Mouse (Mus musculus) frontal cortex, adult (tissue): ENCODE measurements around the gene Ccdc85c.

Experiments
- ATAC-seq: cut with Nextera tagmentation; 2 replicates; pipeline ENCODE4 v1.9.2; 2017; ENCODE audit warnings: mild to moderate bottlenecking, moderate library complexity, mixed read lengths; ENCODE audit not compliant: low TSS enrichment

Gene Ccdc85c

GRCm38 (mm10) chr12:108268970-108269369, 6.3 kb downstream of the Ccdc85c start:
- no peak for ATAC-seq

DNA sequence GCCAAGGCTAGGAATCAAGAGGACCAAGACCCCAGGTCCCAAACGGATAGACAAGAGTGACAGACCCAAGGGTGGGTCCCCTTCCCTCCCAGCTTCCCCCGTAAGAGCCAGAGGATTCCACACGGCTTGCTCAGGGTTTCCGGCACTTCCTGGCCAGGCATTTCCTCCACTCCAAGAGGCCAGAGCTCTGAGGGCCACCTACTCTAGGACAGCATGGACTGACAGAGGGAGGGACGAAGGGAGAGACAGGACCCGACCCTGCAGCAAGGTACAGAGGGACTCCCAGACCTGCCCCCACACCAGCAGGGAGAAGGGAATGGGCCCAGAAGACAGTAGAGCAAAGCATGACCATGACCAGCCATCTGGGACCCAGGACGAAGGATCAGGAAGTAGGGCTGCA, 7.6 kb downstream of the Ccdc85c start:
- no peak for ATAC-seq

GRCm38 (mm10) chr12:108265831-108266619, 9.2 kb downstream of the Ccdc85c start:
- ATAC-seq, result peak; percentile 60

DNA sequence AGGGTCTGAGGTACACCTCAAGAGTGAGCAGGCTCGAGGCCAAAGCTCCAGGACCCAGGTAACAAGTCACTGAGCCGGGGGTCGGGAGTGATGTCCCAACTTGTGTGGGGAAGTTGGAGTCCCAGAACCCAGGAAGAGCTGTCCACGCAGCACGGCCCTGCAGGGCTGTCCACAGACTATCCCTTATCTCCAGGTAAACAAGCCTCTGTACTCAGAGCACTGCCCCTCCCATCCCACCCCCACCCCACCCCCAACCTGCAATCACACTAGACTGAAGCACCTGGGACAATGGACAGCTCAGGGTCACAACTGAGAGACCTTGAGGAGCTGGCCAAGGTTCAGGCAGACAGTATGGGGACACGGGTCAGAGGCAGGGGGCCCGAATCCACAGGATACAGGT, 10.3 kb downstream of the Ccdc85c start:
- ATAC-seq, result no peak

- ATAC-seq, result no peak
These were observed 14.3 kb downstream of the Ccdc85c start for GRCm38 (mm10) chr12:108260950-108261349.

GRCm38 (mm10) chr12:108259322-108260049, 15.7 kb downstream of the Ccdc85c start:
- no peak for ATAC-seq

DNA sequence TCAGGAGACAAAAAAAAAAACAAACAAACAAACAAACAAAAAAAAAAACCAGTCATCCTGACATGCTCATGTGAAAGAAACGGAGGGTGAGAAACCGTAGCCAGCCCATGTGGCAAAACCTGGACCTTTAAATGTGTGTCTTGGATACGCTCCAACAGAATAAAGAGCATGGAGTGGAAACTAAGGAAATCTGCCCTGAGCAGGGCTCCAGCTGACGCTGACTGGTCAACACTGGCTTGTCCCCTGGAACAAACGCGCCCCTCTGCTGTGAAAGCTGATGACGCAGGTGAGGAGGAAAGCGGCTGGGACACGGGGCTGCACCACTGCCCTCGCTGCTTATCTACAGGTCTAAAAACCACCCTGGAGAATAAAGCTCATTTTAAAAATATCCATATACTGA, 18.5 kb downstream of the Ccdc85c start:
- no peak for ATAC-seq

DNA sequence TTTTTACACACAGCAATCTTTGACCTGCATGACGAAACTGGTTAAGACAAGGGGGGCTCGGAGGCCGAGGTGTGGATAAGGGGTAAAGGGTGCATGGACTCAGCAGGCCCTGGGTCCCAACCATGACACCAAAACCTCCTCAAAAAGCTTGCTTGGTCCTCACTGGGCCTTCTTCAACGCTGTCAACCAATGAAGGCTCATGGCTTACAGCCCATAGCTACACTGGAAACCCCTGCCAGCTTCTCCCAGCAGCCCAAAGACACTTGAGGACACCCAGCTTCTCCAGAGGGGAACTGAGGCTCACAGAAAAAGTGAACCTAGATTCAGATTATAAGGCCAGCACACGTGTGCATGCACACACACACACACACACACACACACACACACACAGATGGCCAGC, 19.3 kb downstream of the Ccdc85c start:
- ATAC-seq, result no peak

- peak; percentile 13; the same call in 1 of the 2 replicates for ATAC-seq
These were observed 19.7 kb downstream of the Ccdc85c start for GRCm38 (mm10) chr12:108255511-108255919.

DNA sequence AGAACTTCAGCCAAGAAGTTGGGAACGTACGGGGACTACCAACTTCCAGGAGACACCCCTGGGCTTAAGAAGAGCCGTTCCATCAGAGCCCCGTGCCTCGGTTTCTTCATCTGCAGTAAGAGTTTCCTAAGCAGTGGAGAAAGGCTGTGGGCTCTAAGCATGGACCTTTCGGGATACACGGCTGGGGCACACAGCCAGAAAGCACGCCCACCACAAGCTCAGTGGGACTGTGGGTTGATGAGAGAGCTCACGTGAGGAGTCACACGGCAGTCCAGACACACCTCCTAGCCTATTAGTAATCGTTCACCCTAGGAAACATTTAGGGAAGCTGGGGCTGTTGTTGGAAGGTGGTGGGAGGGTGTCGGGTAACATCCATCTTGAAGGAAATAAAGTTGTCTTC, 22.2 kb downstream of the Ccdc85c start:
- ATAC-seq, result 0 out of 2 replicates have a peak, but pooled peaks have one; percentile 25

- no peak for ATAC-seq
These were observed 23.2 kb downstream of the Ccdc85c start for GRCm38 (mm10) chr12:108251825-108252542.

- no peak for ATAC-seq
These were observed 24.0 kb downstream of the Ccdc85c start for GRCm38 (mm10) chr12:108251034-108251792.

GRCm38 (mm10) chr12:108249522-108249921, 25.7 kb downstream of the Ccdc85c start:
- ATAC-seq, result no peak

- no peak for ATAC-seq
These were observed 26.2 kb downstream of the Ccdc85c start for GRCm38 (mm10) chr12:108249019-108249418.

- no peak for ATAC-seq
These were observed 28.3 kb downstream of the Ccdc85c start for GRCm38 (mm10) chr12:108246759-108247500.

DNA sequence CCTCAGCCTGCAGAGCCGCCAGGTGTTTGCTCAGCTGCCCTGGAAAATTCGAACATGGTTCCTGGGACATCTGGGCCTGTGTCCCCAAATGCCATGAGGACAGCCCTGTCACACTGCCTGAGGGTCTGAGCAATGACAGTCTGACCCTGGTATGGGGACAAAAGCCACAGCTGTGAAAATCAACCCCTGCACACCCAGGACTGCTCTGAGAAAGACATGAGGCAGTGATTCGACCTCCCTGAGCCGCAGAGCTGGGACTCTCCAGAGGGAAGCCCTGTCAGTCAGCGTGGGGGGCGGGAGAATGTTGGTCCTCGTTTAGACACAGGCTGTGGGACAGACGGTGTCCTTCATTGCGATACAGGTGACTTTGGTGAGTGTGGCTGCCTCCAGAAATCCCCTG, 29.6 kb downstream of the Ccdc85c start:
- ATAC-seq, result no peak

DNA sequence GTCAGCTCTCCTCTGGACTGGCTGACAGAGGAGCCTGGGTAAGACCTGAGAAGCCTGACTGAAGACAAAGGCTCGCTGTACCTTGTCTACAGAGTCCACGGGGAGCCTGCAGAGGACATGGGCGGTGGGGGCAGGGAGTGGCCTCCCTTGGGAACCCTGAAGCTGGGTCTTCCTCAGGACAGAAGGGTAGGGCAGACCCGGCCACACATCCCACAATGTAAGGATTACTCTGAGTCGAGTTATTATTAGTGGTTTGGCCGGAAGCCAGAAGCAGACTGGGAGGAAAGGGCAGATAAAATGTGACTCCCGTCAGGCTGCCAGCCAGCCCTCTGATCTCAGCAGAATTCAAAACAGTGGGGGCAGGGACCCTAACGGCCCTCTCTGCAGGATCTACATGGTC, 30.4 kb downstream of the Ccdc85c start:
- ATAC-seq, result no peak

- no peak for ATAC-seq
These were observed 32.9 kb downstream of the Ccdc85c start for GRCm38 (mm10) chr12:108242243-108242745.

- ATAC-seq, result no peak
These were observed 33.6 kb downstream of the Ccdc85c start for GRCm38 (mm10) chr12:108241626-108242025.

DNA sequence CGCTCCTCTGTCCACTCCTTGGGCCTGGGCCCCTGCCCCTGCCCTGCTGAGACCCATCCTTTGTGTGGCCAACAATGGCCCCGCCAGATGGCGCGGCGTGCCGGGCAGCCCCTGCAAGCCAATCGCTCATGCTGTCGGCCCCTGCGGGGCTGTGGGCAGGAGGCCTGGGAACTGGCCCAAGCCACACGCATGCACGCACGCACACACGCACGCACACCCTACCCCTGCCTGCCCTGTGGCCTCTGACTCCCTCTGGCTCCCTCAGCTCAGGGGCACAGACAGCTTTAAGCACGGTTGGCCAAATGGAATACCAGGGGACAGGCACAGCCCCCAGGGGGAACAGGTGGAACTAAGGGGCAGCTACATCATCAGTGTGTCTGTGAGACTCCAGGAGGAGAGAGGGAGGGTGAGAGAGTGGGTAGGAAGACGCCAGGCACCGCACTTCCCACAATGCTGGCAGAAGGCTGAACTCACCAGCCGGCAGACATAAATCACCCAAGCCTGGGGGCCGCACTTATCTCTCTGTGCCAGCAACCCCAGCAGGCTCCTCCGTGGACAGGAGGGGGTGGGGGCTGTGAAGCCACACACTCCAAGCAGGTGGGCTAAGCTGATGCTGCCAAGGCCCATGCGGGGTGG, 34.2 kb downstream of the Ccdc85c start:
- ATAC-seq, result peak; percentile 80
